Mouse (Mus musculus): ENCODE results near the gene Dynll2.
A peak's percentile ranks its signal among the peaks of the same experiment; 100 is the strongest.
"Not testable (repeated sequence)": the region's sequence is repeated elsewhere in the genome, so short reads cannot be mapped to it uniquely, and the experiment has no call there.

The Dynll2 gene

DNA sequence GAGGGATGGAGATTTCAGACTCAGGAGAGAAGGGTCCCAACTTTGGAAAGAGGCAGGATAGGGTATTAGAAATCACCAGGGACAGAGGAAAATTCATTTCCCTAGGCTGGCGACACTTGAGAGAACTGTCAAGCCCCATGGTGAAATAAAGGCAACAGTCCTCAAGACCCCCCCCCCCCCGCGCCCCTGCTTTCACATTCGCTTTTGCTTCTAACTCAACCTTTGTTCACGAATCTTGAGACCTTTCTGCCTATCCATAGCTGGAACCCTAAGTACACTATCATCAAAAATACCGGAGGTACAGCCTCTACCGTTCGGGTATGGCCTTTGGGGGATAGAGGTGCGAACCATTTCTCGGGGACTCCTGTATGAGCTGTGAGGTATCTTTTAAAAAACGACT, 528 bp upstream of the Dynll2 start:
- DNase-seq (ENCODE audit: low read depth), result no peak

DNA sequence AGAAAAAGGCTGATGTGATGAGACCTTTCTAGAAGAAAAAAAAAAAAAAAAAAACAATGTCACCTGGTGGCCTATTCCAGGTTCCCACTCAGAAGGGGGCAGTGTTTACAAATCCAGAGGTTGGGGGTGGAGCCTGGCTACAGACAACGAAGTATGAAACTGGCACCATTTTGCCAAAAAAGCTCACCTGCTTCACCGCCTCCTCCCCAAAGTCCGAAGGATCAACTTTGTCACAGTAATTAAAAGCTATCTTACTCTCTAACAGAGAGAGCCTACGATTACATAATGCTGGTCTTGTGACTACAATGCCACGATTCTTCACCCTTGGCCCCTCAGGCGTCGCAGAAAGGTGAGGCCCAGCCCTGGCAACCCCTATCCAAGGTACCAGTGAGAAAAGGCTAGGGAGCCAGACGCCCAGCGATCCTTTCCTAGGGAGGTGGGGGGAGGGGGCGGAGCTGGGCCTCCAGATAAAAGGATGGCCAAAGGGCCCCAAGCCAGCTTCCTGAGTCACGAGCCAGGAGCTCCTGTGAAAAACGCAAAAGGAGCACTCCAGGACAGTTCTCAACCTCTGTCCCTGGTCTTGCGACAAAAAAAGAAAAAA, 1.1 kb downstream of the Dynll2 start:
- peak; percentile 63 for DNase-seq (ENCODE audit: low read depth)

DNA sequence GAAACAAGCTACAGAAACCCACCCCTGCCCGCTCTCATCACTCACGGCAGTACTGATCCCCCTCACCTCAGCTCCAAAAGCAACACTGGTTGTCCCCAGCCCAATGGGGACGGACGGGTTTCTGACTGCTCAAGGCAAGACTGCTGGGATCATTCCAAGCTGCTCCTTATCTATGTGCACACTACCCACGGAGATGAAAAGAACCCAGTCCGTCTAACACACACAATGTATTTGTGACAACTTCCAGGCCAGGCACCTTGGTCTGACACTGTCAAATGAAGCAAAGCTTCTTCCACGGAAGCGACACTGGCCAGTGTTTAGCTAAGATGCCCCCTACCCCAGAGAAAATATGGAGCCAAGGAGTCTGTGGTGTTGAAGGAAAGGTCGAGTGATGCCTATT, 1.7 kb downstream of the Dynll2 start:
- no peak for DNase-seq (ENCODE audit: low read depth)

DNA sequence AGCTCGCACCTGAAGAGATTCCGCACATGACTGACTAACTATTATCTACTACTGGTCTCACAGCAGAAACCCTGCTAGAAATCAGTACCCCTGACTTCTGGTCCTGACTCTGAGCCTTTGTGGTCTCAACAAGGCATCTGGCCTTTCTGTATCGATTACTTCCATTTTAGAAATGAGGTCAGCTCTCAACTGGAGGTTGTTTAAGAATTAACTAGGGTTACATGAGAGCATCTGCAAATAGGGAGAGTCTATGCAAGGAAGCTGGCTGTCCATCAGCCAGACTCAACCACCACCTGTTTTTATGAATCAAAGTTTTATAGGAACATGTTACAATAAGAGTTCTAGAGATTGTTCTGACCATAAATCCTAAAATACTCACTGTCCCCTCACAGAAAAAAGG, 2.8 kb downstream of the Dynll2 start:
- DNase-seq (ENCODE audit: low read depth), result no peak

DNA sequence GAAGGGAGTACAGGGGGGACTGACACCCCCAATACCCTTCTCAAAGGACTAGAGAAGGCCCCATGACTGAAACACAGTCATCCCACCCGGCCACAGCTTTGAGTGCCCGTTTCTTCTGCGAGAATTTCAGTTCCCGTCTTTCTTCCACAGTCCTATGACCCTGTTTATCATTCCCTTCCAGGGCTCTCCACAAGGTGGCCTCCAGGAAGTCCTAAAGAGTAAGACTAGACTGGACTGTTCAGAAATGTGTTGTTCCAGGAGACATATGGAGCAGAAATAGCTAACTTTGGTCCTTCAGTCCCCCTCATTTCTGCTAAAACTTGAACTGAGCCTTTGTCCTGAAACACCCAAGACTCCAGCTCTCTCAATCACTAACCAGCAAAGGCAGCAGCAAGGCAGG, 8.4 kb downstream of the Dynll2 start:
- no peak for DNase-seq (ENCODE audit: low read depth)

DNA sequence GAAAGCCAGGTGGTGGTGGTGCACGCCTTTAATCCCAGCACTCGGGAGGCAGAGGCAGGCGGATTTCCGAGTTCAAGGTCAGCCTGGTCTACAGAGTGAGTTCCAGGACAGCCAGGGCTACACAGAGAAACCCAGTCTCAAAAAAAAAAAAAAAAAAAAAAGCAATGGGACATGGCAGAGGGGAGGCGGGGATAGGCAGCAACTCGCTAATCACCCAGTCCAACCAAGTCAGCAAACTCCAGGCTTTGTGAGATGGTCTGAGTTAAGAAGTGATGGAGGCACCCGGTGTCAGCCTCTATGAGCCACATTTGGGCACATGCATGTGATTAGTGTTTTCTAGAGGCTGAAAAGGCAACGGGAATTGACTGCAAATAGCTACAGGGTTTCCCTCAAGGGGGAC, 10.3 kb downstream of the Dynll2 start:
- DNase-seq (ENCODE audit: low read depth), result not testable (repeated sequence)

DNA sequence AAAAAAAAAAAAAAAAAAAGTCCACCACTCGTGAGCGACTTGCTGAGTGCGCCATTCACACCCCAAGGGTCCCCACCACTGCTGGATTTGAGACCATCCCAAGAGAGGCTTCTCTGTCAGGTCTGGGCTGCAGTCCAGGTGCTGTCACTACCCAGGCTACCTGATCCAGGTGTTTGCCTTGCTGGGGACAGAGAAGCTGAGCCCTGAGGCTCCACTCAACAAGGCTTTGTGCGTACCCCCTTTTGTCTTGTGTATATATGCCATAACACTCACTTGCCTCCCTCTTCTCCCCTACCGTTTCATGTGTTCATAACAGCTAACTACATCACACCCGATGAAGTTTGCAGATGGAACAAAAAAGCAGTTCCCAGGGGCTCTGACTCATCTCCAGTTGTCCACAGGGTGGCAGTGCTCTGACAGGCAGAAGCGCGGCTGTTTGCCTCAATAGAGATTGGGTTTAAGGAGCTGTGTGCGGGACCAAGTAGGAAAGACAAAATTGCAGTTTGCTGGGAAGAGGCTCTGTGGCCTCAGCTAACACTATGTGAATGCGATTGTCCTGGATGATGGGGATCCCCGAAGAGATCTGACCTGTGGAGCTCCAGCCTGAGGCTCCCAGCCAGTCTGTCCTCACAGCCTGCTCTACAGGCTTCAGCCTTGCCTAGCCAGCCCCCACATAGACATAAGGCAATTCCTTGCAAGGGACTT, 12.7 kb downstream of the Dynll2 start:
- peak; percentile 83 for DNase-seq (ENCODE audit: low read depth)

DNA sequence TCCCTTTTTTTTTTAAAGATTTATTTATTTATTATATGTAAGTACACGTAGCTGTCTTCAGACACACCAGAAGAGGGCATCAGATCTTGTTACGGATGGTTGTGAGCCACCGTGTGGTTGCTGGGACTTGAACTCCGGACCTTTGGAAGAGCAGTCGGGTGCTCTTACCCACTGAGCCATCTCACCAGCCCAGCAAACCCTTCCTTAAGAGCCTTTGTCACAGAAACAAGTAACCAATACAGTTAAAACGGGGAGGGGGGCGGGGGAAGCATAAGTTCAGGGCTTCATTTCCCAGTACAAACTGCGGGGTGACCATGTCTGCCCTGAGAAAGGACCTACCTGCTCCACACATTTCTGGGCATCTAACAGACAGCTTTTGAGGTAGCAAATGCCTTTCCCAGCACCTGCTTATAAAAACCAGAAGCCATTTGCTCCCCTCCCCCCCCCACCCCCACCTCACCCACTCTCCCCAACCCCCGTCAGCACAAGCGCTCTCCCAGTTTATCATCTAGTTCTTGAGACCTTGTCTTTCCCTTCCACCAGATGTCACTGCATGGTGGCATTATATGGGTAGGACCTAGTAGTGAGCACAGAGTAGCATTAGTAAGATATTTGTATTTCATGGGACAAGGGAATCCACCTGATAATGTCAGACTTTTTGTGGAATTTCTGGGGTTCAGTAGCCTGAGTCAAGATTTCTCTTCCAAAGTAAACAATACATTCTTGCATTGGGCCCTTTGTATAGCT, 13.6 kb downstream of the Dynll2 start:
- peak; percentile 78 for DNase-seq (ENCODE audit: low read depth)

DNA sequence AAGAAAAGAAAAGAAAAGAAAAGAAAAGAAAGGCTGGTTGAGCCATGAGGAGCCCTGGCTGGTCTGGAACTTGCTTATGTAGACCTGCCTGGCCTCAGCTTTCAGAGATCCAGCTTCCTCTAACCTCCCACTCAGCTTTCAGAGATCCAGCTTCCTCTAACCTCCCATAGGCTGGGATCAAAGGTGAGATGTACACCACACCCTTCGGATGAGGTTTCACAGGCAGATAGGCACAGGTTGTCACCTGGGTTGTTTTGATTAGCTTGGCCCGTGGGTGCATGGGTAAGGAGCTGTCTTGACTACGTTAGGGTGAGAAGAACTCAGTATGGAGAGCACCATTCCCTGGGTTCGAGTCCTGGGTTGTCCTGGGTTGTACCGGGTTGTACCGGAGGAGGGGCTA, 14.5 kb downstream of the Dynll2 start:
- no peak for DNase-seq (ENCODE audit: low read depth)

DNA sequence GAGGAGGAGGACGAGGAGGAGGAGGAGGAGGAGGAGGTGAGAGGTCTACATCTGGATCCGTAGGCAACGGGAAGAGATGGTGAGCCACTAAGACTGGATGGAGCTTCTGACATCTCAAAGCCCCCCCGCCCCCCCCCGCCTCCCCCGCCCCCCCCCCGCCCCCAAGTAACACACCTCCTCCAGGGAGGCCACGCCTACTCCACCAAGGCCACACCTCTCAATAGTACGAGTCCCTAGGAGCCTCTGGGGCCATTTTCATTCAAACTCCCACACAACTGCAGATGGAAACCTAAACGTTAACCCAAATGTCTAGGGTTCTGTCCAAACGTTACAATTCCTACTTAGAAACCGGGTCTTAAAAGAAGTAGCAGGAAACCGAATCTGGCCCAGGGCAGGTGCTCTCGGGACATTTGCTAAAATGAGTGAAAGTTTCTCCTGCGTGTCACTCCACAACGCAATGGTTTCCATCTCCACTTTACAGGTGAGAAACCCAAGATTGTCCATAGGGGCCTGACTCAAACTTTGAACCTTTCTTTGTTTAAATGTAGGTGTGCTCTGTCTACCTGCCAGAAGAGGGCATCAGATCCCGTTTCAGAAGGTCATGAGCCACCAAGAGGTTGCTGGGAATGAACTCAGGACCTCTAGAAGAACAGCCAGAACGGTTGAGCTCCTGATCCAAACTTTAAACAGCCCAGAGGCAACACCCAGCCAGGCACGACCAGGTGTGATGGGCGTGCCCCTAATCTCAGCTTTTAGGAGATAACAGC, 18.8 kb downstream of the Dynll2 start:
- DNase-seq (ENCODE audit: low read depth), result peak; percentile 63

DNA sequence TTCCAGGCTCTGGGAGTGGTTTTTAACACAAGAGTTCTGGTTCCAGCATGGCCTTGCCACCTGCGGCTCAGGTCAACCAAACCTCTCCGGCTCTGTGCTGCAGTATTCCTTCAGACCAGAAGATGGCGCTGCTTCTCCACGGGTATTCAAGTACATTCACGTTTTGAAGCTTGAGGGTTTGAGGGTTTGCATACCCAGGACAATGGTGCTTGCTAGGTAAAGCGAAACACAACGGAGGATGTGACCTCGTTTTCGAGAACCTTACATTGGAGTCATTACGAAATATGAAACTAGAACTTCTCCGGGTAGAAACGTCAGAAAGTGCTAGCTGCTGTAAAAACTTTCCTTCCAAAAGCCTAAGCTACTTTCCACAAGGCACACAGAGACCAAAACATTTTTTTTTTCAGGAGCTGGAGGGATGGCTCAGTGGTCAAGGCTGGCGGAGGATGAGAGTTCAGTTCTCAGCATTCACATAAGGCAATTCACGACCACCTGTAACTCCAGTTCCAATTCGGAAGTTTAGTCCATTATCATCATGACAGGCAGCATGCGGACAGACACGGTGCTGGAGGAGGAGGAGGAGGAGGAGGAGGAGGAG, 19.5 kb downstream of the Dynll2 start:
- peak; percentile 92 for DNase-seq (ENCODE audit: low read depth)

DNA sequence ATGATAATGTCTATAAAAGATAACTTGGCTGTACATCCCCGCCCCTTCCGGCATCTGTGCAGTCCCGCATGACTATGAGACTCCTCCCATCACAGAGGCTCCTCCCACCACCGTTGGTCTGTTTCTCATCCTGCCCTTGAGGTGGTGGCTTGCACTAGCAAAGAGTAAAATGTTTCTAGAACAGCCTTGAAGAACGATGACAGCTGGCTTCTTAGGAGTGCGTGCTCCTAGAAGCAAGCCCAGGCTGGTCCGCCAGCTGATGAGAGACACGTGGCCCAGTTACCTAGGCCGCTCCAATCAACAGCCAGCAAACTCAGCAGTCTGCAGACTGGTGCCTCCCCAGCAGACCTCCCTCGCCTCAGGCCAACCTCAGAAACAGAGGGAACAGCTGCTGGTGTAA, 21.1 kb downstream of the Dynll2 start:
- DNase-seq (ENCODE audit: low read depth), result no peak

DNA sequence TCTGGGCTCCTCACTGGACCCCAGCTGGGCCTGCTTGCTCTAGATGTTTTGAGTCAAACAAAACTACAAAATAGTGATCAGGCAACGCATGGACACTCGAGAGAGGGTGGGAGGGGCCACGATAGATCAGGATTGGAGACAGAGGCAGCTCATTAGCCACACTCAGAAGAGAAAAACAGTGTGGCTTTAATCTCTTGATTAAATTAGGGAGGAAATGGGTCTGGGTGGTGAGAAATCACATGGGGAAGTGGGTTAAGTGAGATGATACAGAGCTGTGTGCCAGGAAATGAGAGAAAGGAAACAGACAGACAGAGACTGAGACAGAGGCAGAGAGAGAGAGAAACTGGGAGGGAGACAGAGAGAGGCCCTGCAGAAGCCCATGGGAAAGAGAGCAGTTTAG, 22.0 kb downstream of the Dynll2 start:
- no peak for DNase-seq (ENCODE audit: low read depth)

DNA sequence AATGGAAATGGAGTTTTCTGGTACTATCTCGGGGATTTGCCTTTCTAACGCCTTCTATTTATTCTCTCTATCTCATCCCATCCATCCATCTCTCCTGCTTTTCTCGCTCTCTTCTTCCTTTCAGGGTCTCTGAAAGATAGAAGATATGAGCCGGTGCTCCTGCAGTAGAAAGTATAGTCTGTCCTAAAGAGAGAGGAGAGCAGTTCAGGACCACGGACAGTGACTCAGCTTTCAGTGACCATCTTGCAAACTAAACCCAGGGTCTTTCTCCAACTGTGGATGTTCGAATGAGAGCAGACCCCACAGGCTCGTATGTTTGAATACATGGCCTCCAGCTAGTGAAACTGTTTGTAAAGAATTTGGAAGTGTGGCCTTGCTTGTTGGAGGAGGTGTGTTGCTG, 30.3 kb downstream of the Dynll2 start:
- peak; percentile 50 for DNase-seq (ENCODE audit: low read depth)

DNA sequence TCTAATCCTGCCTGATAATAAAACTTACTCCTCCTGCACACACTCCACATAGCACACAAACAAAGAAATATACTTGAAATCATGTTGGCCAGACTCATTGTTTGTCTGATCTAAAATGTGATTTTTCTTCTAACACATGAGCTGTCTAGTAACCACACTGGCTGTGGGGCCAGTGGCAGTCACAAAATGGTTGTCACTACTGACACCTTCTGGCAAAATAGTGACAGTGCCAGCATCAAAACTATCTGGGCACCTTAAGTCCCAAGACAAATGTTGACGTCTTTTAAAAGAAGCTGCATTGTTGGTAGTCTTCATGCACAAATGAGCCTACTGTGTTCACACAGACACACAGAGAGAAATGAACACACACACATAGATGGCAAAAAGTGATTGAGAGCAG, 32.2 kb downstream of the Dynll2 start:
- DNase-seq (ENCODE audit: low read depth), result peak; percentile 67

DNA sequence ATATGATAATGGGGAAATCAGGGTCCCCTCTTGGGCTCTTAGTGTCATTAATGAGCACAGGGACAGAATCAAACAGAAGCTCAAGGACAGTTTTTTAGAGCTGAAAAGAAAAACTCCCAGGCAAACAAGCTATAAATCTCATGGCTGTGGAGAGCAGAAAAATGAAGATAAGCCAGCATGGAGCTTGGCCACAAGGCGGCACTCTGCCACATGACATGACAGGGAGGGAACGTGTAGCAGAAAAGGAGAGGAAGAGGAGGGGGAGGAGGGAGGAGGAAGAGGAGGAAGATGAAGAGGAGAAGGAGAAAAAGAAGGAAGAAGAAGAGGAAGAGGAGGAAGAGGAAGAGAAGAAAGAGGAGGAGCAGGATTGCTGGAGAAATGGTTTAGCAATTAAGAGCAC, 37.3 kb downstream of the Dynll2 start:
- peak; percentile 25 for DNase-seq (ENCODE audit: low read depth)

DNA sequence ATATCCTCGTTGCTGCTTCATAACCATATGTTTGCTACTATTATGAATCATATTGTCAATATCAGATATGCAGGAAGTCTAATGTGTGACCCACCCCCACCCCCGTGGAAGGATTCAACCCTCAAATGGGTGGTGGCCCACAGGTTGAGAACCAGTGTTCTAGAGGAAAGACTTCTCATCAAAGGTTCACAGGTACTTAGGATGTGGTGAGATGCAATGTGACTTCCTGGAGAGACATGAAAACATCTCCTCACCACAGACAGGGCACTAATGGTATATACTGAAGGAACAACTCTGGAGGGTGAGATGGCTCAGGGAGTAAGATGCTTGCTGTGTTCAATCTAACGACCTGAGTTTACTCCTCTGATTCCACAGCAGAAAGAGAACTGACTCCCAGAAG, 51.9 kb downstream of the Dynll2 start:
- no peak for DNase-seq (ENCODE audit: low read depth)

DNA sequence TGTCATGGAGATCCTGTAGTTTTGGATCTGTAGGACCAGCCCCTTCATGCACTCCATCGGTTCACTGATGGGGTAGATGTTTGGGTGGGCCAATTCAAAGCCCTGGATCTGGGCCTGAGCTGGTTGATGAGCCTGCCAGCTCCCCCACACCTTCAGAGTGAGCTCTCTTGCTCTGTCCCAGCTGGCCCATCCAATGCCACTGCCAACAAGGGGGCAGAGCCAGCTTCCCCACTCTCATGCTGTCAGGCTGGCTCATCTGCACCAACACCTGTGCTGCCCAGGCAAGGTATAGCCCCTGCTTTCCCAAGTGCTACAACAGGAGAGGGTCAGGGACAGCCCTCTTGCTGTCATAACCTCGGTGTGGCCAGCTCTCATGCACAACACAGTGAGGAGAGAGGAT, 53.6 kb downstream of the Dynll2 start:
- no peak for DNase-seq (ENCODE audit: low read depth)

DNA sequence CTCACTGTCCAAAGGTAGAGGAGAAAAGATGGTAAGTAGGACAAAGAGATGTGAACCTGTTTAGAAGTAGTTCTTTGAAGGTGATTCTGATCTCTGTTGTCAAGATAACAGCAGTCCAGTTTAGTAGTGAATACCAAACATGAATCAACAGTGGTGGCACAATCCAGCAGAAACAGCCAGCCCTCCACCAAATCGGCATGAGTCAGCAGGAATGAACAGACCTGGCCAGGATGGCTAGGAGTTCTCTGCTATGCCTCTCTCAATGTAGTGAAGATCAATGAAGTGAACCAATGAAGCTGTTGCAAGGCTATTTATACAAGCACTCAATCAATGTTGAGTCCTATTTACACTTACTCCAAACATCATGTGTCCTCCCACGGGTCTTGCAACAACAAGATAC, 57.0 kb downstream of the Dynll2 start:
- DNase-seq (ENCODE audit: low read depth), result no peak
